Mouse (Mus musculus) testis, adult 2 months (tissue): Measurements from ENCODE around the gene Zfp706.

Experiments
- CTCF ChIP-seq: fragments of 200-500 bp; IDR thresholded peaks from 2 replicates; pipeline ENCODE4 v1.5.1; 2012; ENCODE audit warnings: low read depth, mild to moderate bottlenecking, inconsistent platforms, low read length, moderate library complexity; ENCODE audit not compliant: control insufficient read depth, insufficient read depth, insufficient replicate concordance
- POLR2A ChIP-seq: fragments of 200-500 bp; IDR thresholded peaks from 2 replicates; pipeline ENCODE4 v1.6.1; 2012; ENCODE audit warnings: low read depth, mild to moderate bottlenecking, inconsistent platforms, low read length, moderate library complexity; ENCODE audit not compliant: control insufficient read depth

- TF ChIP-seq POLR2A, result no peak
- no peak for TF ChIP-seq CTCF
Observed at GRCm38 (mm10) chr15:36950258-36950657, 57.3 kb downstream of the Zfp706 start.
